Mouse (Mus musculus): Measurements from ENCODE around the gene Gtf3c3. TPM values are rescaled to one million over a fixed set of nuclear protein-coding genes. Genes with fewer than 3 reads are reported as not detected.

Gene Gtf3c3
- total RNA-seq, 1 experiment from 2014 or later: 17.1 TPM

Other genes starting within 250 kb of the Gtf3c3 start
- 11.3 and 13.2 TPM in 2 replicates for gene Hecw2, start 243.8 kb downstream of the Gtf3c3 start, total RNA-seq (2021)
- not detected in 2 replicates for gene Ccdc150, start 188.3 kb downstream of the Gtf3c3 start, total RNA-seq (2021)
- gene Pgap1, start 118.7 kb upstream of the Gtf3c3 start, total RNA-seq (2021): 5.4 and 10.2 TPM in 2 replicates

Measured in adrenal gland, postnatal 14 days (tissue).